Mouse (Mus musculus): ENCODE measurements around the gene Polr2e. TPM values are rescaled to one million over a fixed set of nuclear protein-coding genes. Genes with fewer than 3 reads are reported as not detected.

Polr2e gene
- polyA plus RNA-seq, 1 experiment from 2014 or later = 220 TPM

GRCm38 (mm10) chr10:79997819-79998218 lies 41.8 kb downstream of the Polr2e start:
- H3K4me1 ChIP-seq (ENCODE audit: control insufficient read depth, insufficient read depth, low read length) = peaks cover 8% of the 10 kb centered on the region
- no peaks in the 10 kb centered on the region for H3K27me3 ChIP-seq (ENCODE audit: control insufficient read depth, insufficient read depth, low read length)
- H3K4me2 ChIP-seq (replicated peaks; ENCODE audit: low read depth, low read length) = peak overlapping the region; percentile 74
- peak overlapping the region; percentile 45 for H3K4me3 ChIP-seq (ENCODE audit: low read depth, low read length)
- H3K9ac ChIP-seq (replicated peaks; ENCODE audit: low read depth, low read length) = no peak overlapping the region
- ATAC-seq (ENCODE audit: insufficient number of reproducible peaks, insufficient read depth, low FRiP score, low read depth) = no peak; the same call in 1 of the 2 replicates
- H3K36me3 ChIP-seq (ENCODE audit: control insufficient read depth, insufficient read depth, low read length) = peaks cover 21% of the 10 kb centered on the region
- 10% methylated on average over 15 of the region's 15 CpGs for WGBS
- no peak overlapping the region for H3K27ac ChIP-seq (ENCODE audit: low read length)
- no peaks in the 10 kb centered on the region for H3K9me3 ChIP-seq (ENCODE audit: control insufficient read depth, low read depth, low read length)

- Histone ChIP-seq H3K4me2 (replicated peaks; ENCODE audit: low read depth, low read length) (peak overlapping the region; percentile 74), H3K9ac (replicated peaks; ENCODE audit: low read depth, low read length) (no peak overlapping the region), H3K27ac (ENCODE audit: low read length) (no peak overlapping the region; the same call in 1 of the 2 replicates), H3K27me3 (ENCODE audit: control insufficient read depth, insufficient read depth, low read length) (no peaks in the 10 kb centered on the region), H3K36me3 (ENCODE audit: control insufficient read depth, insufficient read depth, low read length) (peaks cover 25% of the 10 kb centered on the region), H3K4me3 (ENCODE audit: low read depth, low read length) (peak overlapping the region; percentile 45), H3K9me3 (ENCODE audit: control insufficient read depth, low read depth, low read length) (no peaks in the 10 kb centered on the region), H3K4me1 (ENCODE audit: control insufficient read depth, insufficient read depth, low read length) (peaks cover 8% of the 10 kb centered on the region)
- peak; percentile 40; the same call in 1 of the 2 replicates for ATAC-seq (ENCODE audit: insufficient number of reproducible peaks, insufficient read depth, low FRiP score, low read depth)
- WGBS = 1% methylated on average over 35 of the region's 35 CpGs
Measured at GRCm38 (mm10) chr10:79997034-79997760, 42.4 kb downstream of the Polr2e start.

- Histone ChIP-seq H3K4me3 (ENCODE audit: low read depth, low read length) (peak within 1 kb of the TSS; percentile 45), H3K9ac (replicated peaks; ENCODE audit: low read depth, low read length) (peak within 1 kb of the TSS; percentile 41; the same call in 1 of the 2 replicates), H3K27ac (ENCODE audit: low read length) (peak within 1 kb of the TSS; percentile 0; the same call in 1 of the 2 replicates), H3K27me3 (ENCODE audit: control insufficient read depth, insufficient read depth, low read length) (no peaks in the 10 kb centered on the region), H3K36me3 (ENCODE audit: control insufficient read depth, insufficient read depth, low read length) (peaks cover 32% of the 10 kb centered on the region), H3K4me2 (replicated peaks; ENCODE audit: low read depth, low read length) (peak within 1 kb of the TSS; percentile 74), H3K4me1 (ENCODE audit: control insufficient read depth, insufficient read depth, low read length) (peaks cover 8% of the 10 kb centered on the region), H3K9me3 (ENCODE audit: control insufficient read depth, low read depth, low read length) (peaks cover 3% of the 10 kb centered on the region; the same call in 1 of the 2 replicates)
- peak; percentile 90 for ATAC-seq (ENCODE audit: insufficient number of reproducible peaks, insufficient read depth, low FRiP score, low read depth)
- under 1% methylated on average over 34 of the region's 34 CpGs for WGBS
Measured at GRCm38 (mm10) chr10:79996272-79997033, 43.1 kb downstream of the Polr2e start, which contains the start of gene Abca7. Abca7 (plus strand) TSS chr10:79996494.

GRCm38 (mm10) chr10:79995636-79996035 lies 44.0 kb downstream of the Polr2e start:
- Histone ChIP-seq H3K36me3 (ENCODE audit: control insufficient read depth, insufficient read depth, low read length) (peaks cover 32% of the 10 kb centered on the region), H3K27ac (ENCODE audit: low read length) (no peak overlapping the region), H3K4me2 (replicated peaks; ENCODE audit: low read depth, low read length) (peak overlapping the region; percentile 74; the same call in 1 of the 2 replicates), H3K4me3 (ENCODE audit: low read depth, low read length) (no peak overlapping the region), H3K27me3 (ENCODE audit: control insufficient read depth, insufficient read depth, low read length) (no peaks in the 10 kb centered on the region), H3K4me1 (ENCODE audit: control insufficient read depth, insufficient read depth, low read length) (peaks cover 12% of the 10 kb centered on the region), H3K9ac (replicated peaks; ENCODE audit: low read depth, low read length) (no peak overlapping the region), H3K9me3 (ENCODE audit: control insufficient read depth, low read depth, low read length) (peaks cover 7% of the 10 kb centered on the region; the same call in 1 of the 2 replicates)
- 77% methylated on average over 1 of the region's 1 CpGs for WGBS
- ATAC-seq (ENCODE audit: insufficient number of reproducible peaks, insufficient read depth, low FRiP score, low read depth) = no peak

GRCm38 (mm10) chr10:79994397-79995115 lies 45.0 kb downstream of the Polr2e start:
- 84% methylated on average over 16 of the region's 16 CpGs for WGBS

GRCm38 (mm10) chr10:79991548-79991947 lies 48.0 kb downstream of the Polr2e start:
- H3K9ac ChIP-seq (replicated peaks; ENCODE audit: low read depth, low read length) = no peak overlapping the region
- H3K4me3 ChIP-seq (ENCODE audit: low read depth, low read length) = peak overlapping the region; percentile 76; the same call in 1 of the 2 replicates
- H3K4me2 ChIP-seq (replicated peaks; ENCODE audit: low read depth, low read length) = 0 out of 2 replicates have a peak overlapping the region, but pooled peaks have one; percentile 29
- peaks cover 23% of the 10 kb centered on the region for H3K4me1 ChIP-seq (ENCODE audit: control insufficient read depth, insufficient read depth, low read length)
- peaks cover 32% of the 10 kb centered on the region for H3K36me3 ChIP-seq (ENCODE audit: control insufficient read depth, insufficient read depth, low read length)
- no peaks in the 10 kb centered on the region for H3K27me3 ChIP-seq (ENCODE audit: control insufficient read depth, insufficient read depth, low read length)
- H3K27ac ChIP-seq (ENCODE audit: low read length) = no peak overlapping the region
- ATAC-seq (ENCODE audit: insufficient number of reproducible peaks, insufficient read depth, low FRiP score, low read depth) = no peak
- WGBS = 85% methylated on average over 6 of the region's 6 CpGs
- peaks cover 7% of the 10 kb centered on the region; the same call in 1 of the 2 replicates for H3K9me3 ChIP-seq (ENCODE audit: control insufficient read depth, low read depth, low read length)

More at GRCm38 (mm10) chr10:79994397-79995115, 45.0 kb downstream of the Polr2e start:
- H3K9me3 ChIP-seq (ENCODE audit: control insufficient read depth, low read depth, low read length) = peaks cover 7% of the 10 kb centered on the region; the same call in 1 of the 2 replicates
- no peak overlapping the region for H3K4me3 ChIP-seq (ENCODE audit: low read depth, low read length)
- ATAC-seq (ENCODE audit: insufficient number of reproducible peaks, insufficient read depth, low FRiP score, low read depth) = no peak
- no peak overlapping the region for H3K9ac ChIP-seq (replicated peaks; ENCODE audit: low read depth, low read length)
- no peaks in the 10 kb centered on the region for H3K27me3 ChIP-seq (ENCODE audit: control insufficient read depth, insufficient read depth, low read length)
- H3K36me3 ChIP-seq (ENCODE audit: control insufficient read depth, insufficient read depth, low read length) = peaks cover 32% of the 10 kb centered on the region
- no peak overlapping the region for H3K27ac ChIP-seq (ENCODE audit: low read length)
- no peak overlapping the region for H3K4me2 ChIP-seq (replicated peaks; ENCODE audit: low read depth, low read length)
- H3K4me1 ChIP-seq (ENCODE audit: control insufficient read depth, insufficient read depth, low read length) = peaks cover 18% of the 10 kb centered on the region

GRCm38 (mm10) chr10:79991099-79991498 lies 48.5 kb downstream of the Polr2e start:
- Histone ChIP-seq H3K9me3 (ENCODE audit: control insufficient read depth, low read depth, low read length) (peaks cover 7% of the 10 kb centered on the region; the same call in 1 of the 2 replicates), H3K4me3 (ENCODE audit: low read depth, low read length) (peak overlapping the region; percentile 76; the same call in 1 of the 2 replicates), H3K36me3 (ENCODE audit: control insufficient read depth, insufficient read depth, low read length) (peaks cover 32% of the 10 kb centered on the region), H3K4me1 (ENCODE audit: control insufficient read depth, insufficient read depth, low read length) (peaks cover 27% of the 10 kb centered on the region), H3K27ac (ENCODE audit: low read length) (no peak overlapping the region), H3K9ac (replicated peaks; ENCODE audit: low read depth, low read length) (no peak overlapping the region), H3K27me3 (ENCODE audit: control insufficient read depth, insufficient read depth, low read length) (no peaks in the 10 kb centered on the region), H3K4me2 (replicated peaks; ENCODE audit: low read depth, low read length) (peak overlapping the region; percentile 29)
- no peak for ATAC-seq (ENCODE audit: insufficient number of reproducible peaks, insufficient read depth, low FRiP score, low read depth)
- WGBS = 70% methylated on average over 12 of the region's 12 CpGs

Data from stomach, embryonic 14.5 days (tissue).